Mouse (Mus musculus): ENCODE results near the gene Plcz1. TPM values are rescaled to one million over a fixed set of nuclear protein-coding genes. Genes with fewer than 3 reads are reported as not detected.

Gene Plcz1
- polyA plus RNA-seq (2012; ENCODE audit: insufficient read depth, insufficient read length, low replicate concordance, missing spikeins), result not detected in 2 replicates

DNA sequence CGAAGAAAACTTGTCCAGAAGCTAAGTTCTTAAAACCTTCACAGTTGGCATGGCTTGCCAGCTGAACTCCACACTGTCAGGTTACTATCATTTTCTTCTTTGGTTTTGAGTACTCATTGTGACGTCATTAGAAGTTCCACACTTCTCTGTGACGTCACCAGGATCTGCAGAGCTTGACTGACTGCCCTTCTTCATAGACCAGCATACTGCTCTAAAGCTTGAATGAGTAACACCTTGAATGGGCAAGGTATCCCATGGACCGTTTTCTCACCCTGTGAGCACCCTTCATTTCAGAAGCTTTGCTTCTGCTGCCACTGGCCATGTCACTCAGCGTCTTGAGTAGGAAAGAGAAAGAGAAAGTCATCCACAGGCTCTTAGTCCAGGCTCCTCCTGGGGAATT lies at the start of gene Plcz1:
Gene Plcz1 (minus strand): TSS at position 101 of the 400 bp plus-strand sequence.
- Histone ChIP-seq H3K4me3 (ENCODE audit: insufficient read depth, low read depth, low read length) (no peak within 1 kb of the TSS), H3K4me1 (ENCODE audit: control insufficient read depth, insufficient read depth, low read length) (no peaks in the 10 kb centered on the region), H3K27ac (ENCODE audit: insufficient read depth, low read depth, low read length) (no peak within 1 kb of the TSS)
- TF ChIP-seq CTCF (IDR thresholded peaks at IDR 0.05; ENCODE audit: insufficient read depth, low read depth, low read length) (no peak), POLR2A (IDR thresholded peaks at IDR 0.05; ENCODE audit: insufficient read depth, low read depth, low read length) (no peak)
- 89% methylated on average over 5 of the region's 5 CpGs for WGBS

- Histone ChIP-seq H3K4me3 (ENCODE audit: insufficient read depth, low read depth, low read length) (no peak overlapping the region), H3K4me1 (ENCODE audit: control insufficient read depth, insufficient read depth, low read length) (no peaks in the 10 kb centered on the region), H3K27ac (ENCODE audit: insufficient read depth, low read depth, low read length) (no peak overlapping the region)
- 94% methylated on average over 5 of the region's 5 CpGs for WGBS
- TF ChIP-seq CTCF (IDR thresholded peaks at IDR 0.05; ENCODE audit: insufficient read depth, low read depth, low read length) (no peak), POLR2A (IDR thresholded peaks at IDR 0.05; ENCODE audit: insufficient read depth, low read depth, low read length) (no peak)
These were observed 48.6 kb upstream of the Plcz1 start for GRCm38 (mm10) chr6:140089855-140090254.

DNA sequence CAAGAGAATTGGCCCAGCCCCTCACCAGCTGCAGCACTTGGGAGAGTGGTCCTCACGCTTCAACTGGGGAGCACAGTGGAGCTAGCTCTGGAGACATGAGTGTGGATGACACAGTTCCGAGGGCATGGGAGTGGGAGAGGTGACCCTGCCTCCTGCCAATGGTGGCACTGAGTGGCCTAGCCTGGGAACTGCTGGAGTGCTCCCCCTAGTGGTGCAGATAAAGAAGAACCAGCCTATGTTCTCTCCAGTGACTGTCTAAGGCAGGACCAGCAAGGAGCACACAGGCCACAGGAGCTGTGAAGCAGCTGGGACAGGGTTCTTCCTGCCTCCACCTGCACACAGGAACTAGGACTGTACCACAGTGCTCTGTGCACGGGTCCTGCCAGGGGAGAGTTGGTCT lies 40.5 kb upstream of the Plcz1 start:
- 84% methylated on average over 3 of the region's 3 CpGs for WGBS
- Histone ChIP-seq H3K4me1 (ENCODE audit: control insufficient read depth, insufficient read depth, low read length) (no peaks in the 10 kb centered on the region), H3K27ac (ENCODE audit: insufficient read depth, low read depth, low read length) (no peak overlapping the region), H3K4me3 (ENCODE audit: insufficient read depth, low read depth, low read length) (no peak overlapping the region)
- TF ChIP-seq POLR2A (IDR thresholded peaks at IDR 0.05; ENCODE audit: insufficient read depth, low read depth, low read length), result no peak
- TF ChIP-seq CTCF (IDR thresholded peaks at IDR 0.05; ENCODE audit: insufficient read depth, low read depth, low read length), result 0 out of 2 replicates have a peak, but pooled peaks have one; percentile 12

GRCm38 (mm10) chr6:140080933-140081332 lies 39.7 kb upstream of the Plcz1 start:
- no peak overlapping the region for H3K4me3 ChIP-seq (ENCODE audit: insufficient read depth, low read depth, low read length)
- no peak for TF ChIP-seq POLR2A (IDR thresholded peaks at IDR 0.05; ENCODE audit: insufficient read depth, low read depth, low read length)
- TF ChIP-seq CTCF (IDR thresholded peaks at IDR 0.05; ENCODE audit: insufficient read depth, low read depth, low read length), result no peak
- H3K27ac ChIP-seq (ENCODE audit: insufficient read depth, low read depth, low read length), result no peak overlapping the region
- no peaks in the 10 kb centered on the region for H3K4me1 ChIP-seq (ENCODE audit: control insufficient read depth, insufficient read depth, low read length)
- WGBS, result 92% methylated on average over 7 of the region's 7 CpGs

DNA sequence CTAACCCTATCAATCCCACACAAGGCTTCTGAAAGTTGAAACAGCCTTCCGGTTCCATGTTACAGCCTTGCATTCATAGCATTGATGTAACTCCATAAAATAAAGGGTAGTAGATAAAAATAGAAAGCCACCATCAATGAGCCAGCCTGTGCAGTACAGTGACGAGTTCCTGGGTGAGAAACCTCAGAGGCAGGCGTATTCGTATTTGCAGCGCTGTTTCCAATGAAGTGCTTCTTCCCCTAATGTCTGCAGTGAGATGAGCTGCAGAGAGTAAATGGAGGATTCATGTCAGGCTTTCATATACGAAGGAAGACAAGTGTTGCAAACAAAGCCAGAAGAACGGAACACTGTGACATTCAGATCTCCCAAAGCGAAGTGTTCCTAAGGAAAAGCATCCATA lies 27.9 kb upstream of the Plcz1 start:
- no peak overlapping the region for H3K4me3 ChIP-seq (ENCODE audit: insufficient read depth, low read depth, low read length)
- no peaks in the 10 kb centered on the region; the same call in 1 of the 2 replicates for H3K4me1 ChIP-seq (ENCODE audit: control insufficient read depth, insufficient read depth, low read length)
- TF ChIP-seq CTCF (IDR thresholded peaks at IDR 0.05; ENCODE audit: insufficient read depth, low read depth, low read length) (no peak), POLR2A (IDR thresholded peaks at IDR 0.05; ENCODE audit: insufficient read depth, low read depth, low read length) (no peak)
- no peak overlapping the region for H3K27ac ChIP-seq (ENCODE audit: insufficient read depth, low read depth, low read length)
- WGBS, result 51% methylated on average over 8 of the region's 8 CpGs

DNA sequence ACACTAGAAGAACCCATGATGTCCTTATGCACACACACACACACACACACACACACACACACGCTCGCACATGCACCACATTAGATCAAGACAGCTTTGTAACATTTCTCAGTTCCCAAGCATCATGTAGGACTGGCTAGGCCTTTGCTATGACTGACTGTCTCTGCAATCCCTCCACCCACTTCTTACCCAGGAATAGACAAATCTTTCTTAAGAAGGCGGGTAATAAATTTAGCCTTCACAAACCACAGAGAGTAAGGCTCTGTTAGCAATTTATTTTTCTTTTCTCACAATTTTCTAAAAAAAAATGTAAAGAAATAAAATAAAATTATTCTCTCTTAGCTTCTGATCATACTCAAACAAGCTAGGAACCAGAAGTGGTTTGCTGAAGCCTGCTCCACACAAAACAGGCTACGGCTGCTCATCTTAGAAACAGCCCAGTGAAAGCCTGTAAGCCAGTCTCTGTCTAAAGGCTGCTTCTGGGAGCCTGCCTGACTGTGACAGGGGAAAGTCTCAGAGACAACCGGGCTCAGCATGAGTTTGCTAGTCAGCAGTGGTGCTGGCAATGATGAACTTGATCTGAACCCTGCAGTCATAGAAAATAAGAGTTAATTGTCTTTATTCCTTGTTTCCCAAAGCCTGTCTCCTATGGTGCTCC lies 13.1 kb upstream of the Plcz1 start:
- no peak for TF ChIP-seq CTCF (IDR thresholded peaks at IDR 0.05; ENCODE audit: insufficient read depth, low read depth, low read length)
- TF ChIP-seq POLR2A (IDR thresholded peaks at IDR 0.05; ENCODE audit: insufficient read depth, low read depth, low read length), result no peak
- H3K27ac ChIP-seq (ENCODE audit: insufficient read depth, low read depth, low read length), result peak overlapping the region; percentile 3; the same call in 1 of the 2 replicates
- H3K4me1 ChIP-seq (ENCODE audit: control insufficient read depth, insufficient read depth, low read length), result 0 out of 2 replicates have a peak, but pooled peaks cover 4% of the 10 kb centered on the region
- H3K4me3 ChIP-seq (ENCODE audit: insufficient read depth, low read depth, low read length), result no peak overlapping the region
- 44% methylated on average over 5 of the region's 5 CpGs for WGBS

GRCm38 (mm10) chr6:140051476-140051875 lies 10.2 kb upstream of the Plcz1 start:
- 0 out of 2 replicates have a peak, but pooled peaks cover 4% of the 10 kb centered on the region for H3K4me1 ChIP-seq (ENCODE audit: control insufficient read depth, insufficient read depth, low read length)
- no peak overlapping the region for H3K4me3 ChIP-seq (ENCODE audit: insufficient read depth, low read depth, low read length)
- H3K27ac ChIP-seq (ENCODE audit: insufficient read depth, low read depth, low read length), result no peak overlapping the region
- WGBS, result 80% methylated on average over 5 of the region's 5 CpGs
- TF ChIP-seq CTCF (IDR thresholded peaks at IDR 0.05; ENCODE audit: insufficient read depth, low read depth, low read length) (no peak), POLR2A (IDR thresholded peaks at IDR 0.05; ENCODE audit: insufficient read depth, low read depth, low read length) (no peak)

DNA sequence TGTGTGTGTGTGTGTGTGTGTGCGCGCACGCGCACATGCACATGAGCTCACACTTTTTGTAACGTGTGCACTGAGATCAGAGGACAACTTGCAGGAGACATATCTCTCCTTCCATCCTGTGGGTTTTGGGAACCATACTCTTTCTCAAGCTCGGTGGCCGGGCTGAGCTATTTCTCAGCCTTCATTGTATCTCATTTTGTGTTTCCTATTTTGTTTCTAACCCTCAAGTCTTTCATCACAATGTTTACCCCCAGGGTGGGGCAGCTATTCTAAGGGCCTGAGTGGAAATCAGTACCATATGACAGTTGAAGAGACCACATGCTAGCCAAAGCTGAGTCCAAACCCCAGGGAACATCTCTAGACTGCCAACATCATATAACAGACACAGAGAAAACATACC lies 305 bp downstream of the Plcz1 start, which contains the start of gene Capza3:
Gene Capza3 (plus strand): TSS at position 301 of the 400 bp plus-strand sequence.
- WGBS, result 95% methylated on average over 7 of the region's 7 CpGs

DNA sequence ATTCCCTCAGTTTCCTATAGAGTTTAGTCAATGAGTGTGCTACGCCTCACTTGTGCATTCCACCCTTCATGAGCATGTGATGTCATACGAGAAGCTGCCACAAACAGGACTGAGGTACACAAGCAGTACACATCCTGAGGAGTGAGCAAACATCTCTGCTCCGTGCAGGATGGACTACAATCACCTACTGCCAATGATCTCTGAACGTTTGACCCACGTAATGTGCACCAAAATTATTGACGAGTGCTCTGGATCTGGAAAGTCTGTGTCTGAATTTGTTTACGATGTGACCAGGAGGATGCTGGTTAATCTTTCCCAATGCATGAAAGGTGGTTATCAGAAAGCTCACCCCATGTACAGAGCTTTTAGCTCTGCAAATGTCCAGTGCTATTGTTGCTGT lies 16.9 kb downstream of the Plcz1 start:
- WGBS, result 91% methylated on average over 7 of the region's 7 CpGs
- no peak for TF ChIP-seq CTCF (IDR thresholded peaks at IDR 0.05; ENCODE audit: insufficient read depth, low read depth, low read length)
- no peak for TF ChIP-seq POLR2A (IDR thresholded peaks at IDR 0.05; ENCODE audit: insufficient read depth, low read depth, low read length)
- H3K27ac ChIP-seq (ENCODE audit: insufficient read depth, low read depth, low read length), result no peak overlapping the region
- H3K4me3 ChIP-seq (ENCODE audit: insufficient read depth, low read depth, low read length), result no peak overlapping the region
- no peaks in the 10 kb centered on the region for H3K4me1 ChIP-seq (ENCODE audit: control insufficient read depth, insufficient read depth, low read length)

More for the DNA sequence above, 305 bp downstream of the Plcz1 start, which contains the start of gene Capza3:
- TF ChIP-seq CTCF (IDR thresholded peaks at IDR 0.05; ENCODE audit: insufficient read depth, low read depth, low read length) (no peak), POLR2A (IDR thresholded peaks at IDR 0.05; ENCODE audit: insufficient read depth, low read depth, low read length) (no peak)
- Histone ChIP-seq H3K27ac (ENCODE audit: insufficient read depth, low read depth, low read length) (no peak within 1 kb of the TSS), H3K4me1 (ENCODE audit: control insufficient read depth, insufficient read depth, low read length) (no peaks in the 10 kb centered on the region), H3K4me3 (ENCODE audit: insufficient read depth, low read depth, low read length) (no peak within 1 kb of the TSS)
